Comparison of ENCODE assay signal across 21 mouse cellular contexts in the genomic region with DNA sequence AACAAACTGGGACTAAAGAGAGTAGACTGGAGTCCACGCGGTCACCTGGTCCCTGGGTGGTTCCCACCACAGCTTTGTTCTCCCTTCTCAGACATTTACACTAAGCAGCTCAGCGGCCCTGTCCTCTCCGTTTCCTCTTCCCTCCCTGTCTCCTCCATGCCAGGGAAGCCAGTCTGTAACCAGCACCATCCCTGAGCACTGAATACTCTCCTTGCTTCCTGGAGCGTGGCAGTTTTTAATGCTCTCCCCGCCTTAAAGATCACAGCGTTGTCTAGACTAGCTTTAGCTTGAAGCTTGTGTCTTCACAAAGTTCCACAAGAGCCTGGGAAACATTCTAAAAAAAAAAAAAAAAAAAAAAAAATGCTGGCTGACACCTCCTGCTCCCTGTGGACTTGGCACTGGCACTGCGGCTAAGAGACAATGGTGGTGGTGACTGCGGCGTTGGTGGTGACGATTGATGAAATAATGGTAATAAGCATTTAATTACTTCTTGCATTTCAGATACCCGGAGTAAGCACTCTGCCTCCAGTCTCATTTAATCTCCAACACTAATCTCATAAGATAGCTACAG. TPM values are rescaled to one million over a fixed set of nuclear protein-coding genes. Genes with fewer than 3 reads are reported as not detected.
DNase-seq lines count a peak whose midpoint lies in the region; ATAC-seq and TF ChIP-seq lines count a peak whose summit lies in the region.
"Had no signal": no experiment of that assay in that cellular context is flagged by ENCODE, and none has a peak within 500 bp of the region (broad histone marks: within the 10 kb centered on the region; RNA-seq: fewer than 3 reads in every experiment).

No protein-coding gene starts in this region.

- H3K27me3 ChIP-seq in hindbrain, embryonic 10.5 days (ENCODE audit: insufficient read depth, poor library complexity, severe bottlenecking) = no peaks in the 10 kb centered on the region
- H3K27me3 ChIP-seq in hindbrain, embryonic 11.5 days (ENCODE audit: control insufficient read depth, insufficient read depth, low read length) = no peaks in the 10 kb centered on the region
- H3K27me3 ChIP-seq in kidney, postnatal 0 days (ENCODE audit: insufficient read depth, low read length) = no peaks in the 10 kb centered on the region
- no peaks in the 10 kb centered on the region for H3K27me3 ChIP-seq in embryonic facial prominence, embryonic 10.5 days (replicated peaks; ENCODE audit: low read depth, poor library complexity, severe bottlenecking)
- H3K27me3 ChIP-seq: heart, embryonic 13.5 days; neural tube, embryonic 12.5 days had no signal

- no peak for TF ChIP-seq CTCF in kidney, postnatal 0 days (IDR thresholded peaks at IDR 0.05; ENCODE audit: low read depth)

- no peaks in the 10 kb centered on the region for H3K36me3 ChIP-seq in hindbrain, embryonic 10.5 days
- no peaks in the 10 kb centered on the region for H3K36me3 ChIP-seq in hindbrain, embryonic 11.5 days (ENCODE audit: control insufficient read depth, insufficient read depth, low read length)
- no peaks in the 10 kb centered on the region for H3K36me3 ChIP-seq in kidney, postnatal 0 days (ENCODE audit: insufficient read depth, low read length)
- no peaks in the 10 kb centered on the region for H3K36me3 ChIP-seq in embryonic facial prominence, embryonic 10.5 days (replicated peaks)
- H3K36me3 ChIP-seq: limb, embryonic 10.5 days; neural tube, embryonic 12.5 days had no signal

- no peak for ATAC-seq in hindbrain, embryonic 11.5 days (ENCODE audit: low FRiP score)
- 0 out of 2 replicates have a peak, but pooled peaks have one; percentile 13 for ATAC-seq in kidney, postnatal 0 days (replicated peaks; ENCODE audit: low FRiP score, low read depth)
- ATAC-seq: lung, postnatal 0 days had no signal

- H3K4me3 ChIP-seq in hindbrain, embryonic 10.5 days = no peak overlapping the region
- H3K4me3 ChIP-seq in hindbrain, embryonic 11.5 days (ENCODE audit: low read depth, low read length) = no peak overlapping the region
- H3K4me3 ChIP-seq in kidney, postnatal 0 days (replicated peaks; ENCODE audit: low read depth, low read length) = no peak overlapping the region
- no peak overlapping the region for H3K4me3 ChIP-seq in embryonic facial prominence, embryonic 10.5 days
- H3K4me3 ChIP-seq: heart, adult 2 months; heart, embryonic 13.5 days; limb, embryonic 10.5 days; neural tube, embryonic 12.5 days had no signal

- no peaks in the 10 kb centered on the region for H3K9me3 ChIP-seq in hindbrain, embryonic 10.5 days
- no peaks in the 10 kb centered on the region for H3K9me3 ChIP-seq in hindbrain, embryonic 11.5 days (ENCODE audit: control insufficient read depth, low read length)
- no peaks in the 10 kb centered on the region for H3K9me3 ChIP-seq in kidney, postnatal 0 days (replicated peaks; ENCODE audit: low read length)
- no peaks in the 10 kb centered on the region for H3K9me3 ChIP-seq in embryonic facial prominence, embryonic 10.5 days
- H3K9me3 ChIP-seq: heart, embryonic 13.5 days; limb, embryonic 10.5 days; neural tube, embryonic 12.5 days had no signal

- H3K9ac ChIP-seq in hindbrain, embryonic 11.5 days (ENCODE audit: low read depth, low read length) = no peak overlapping the region
- no peak overlapping the region for H3K9ac ChIP-seq in kidney, postnatal 0 days (ENCODE audit: low read depth, low read length)
- H3K9ac ChIP-seq: heart, embryonic 13.5 days; neural tube, embryonic 12.5 days had no signal

- 70% methylated on average over 12 of the region's 12 CpGs for WGBS in hindbrain, embryonic 10.5 days
- WGBS in hindbrain, embryonic 11.5 days = 68% methylated on average over 12 of the region's 12 CpGs
- 54% methylated on average over 12 of the region's 12 CpGs for WGBS in kidney, postnatal 0 days
- 73% methylated on average over 12 of the region's 12 CpGs for WGBS in embryonic facial prominence, embryonic 10.5 days

- H3K4me2 ChIP-seq in hindbrain, embryonic 11.5 days (replicated peaks; ENCODE audit: low read depth, low read length) = no peak overlapping the region
- H3K4me2 ChIP-seq in kidney, postnatal 0 days (ENCODE audit: low read length) = no peak overlapping the region
- H3K4me2 ChIP-seq: heart, embryonic 13.5 days; neural tube, embryonic 12.5 days had no signal

- H3K4me1 ChIP-seq in hindbrain, embryonic 10.5 days (replicated peaks) = 0 out of 2 replicates have a peak, but pooled peaks cover 3% of the 10 kb centered on the region
- no peaks in the 10 kb centered on the region for H3K4me1 ChIP-seq in hindbrain, embryonic 11.5 days (replicated peaks; ENCODE audit: control insufficient read depth, insufficient read depth, low read length)
- 0 out of 2 replicates have a peak, but pooled peaks cover 3% of the 10 kb centered on the region for H3K4me1 ChIP-seq in kidney, postnatal 0 days (replicated peaks; ENCODE audit: insufficient read depth, low read length)
- H3K4me1 ChIP-seq in embryonic facial prominence, embryonic 10.5 days = peaks cover 9% of the 10 kb centered on the region
- H3K4me1 ChIP-seq: heart, embryonic 13.5 days had no signal

- H3K27ac ChIP-seq in hindbrain, embryonic 10.5 days = 0 out of 2 replicates have a peak overlapping the region, but pooled peaks have one; percentile 23
- no peak overlapping the region for H3K27ac ChIP-seq in hindbrain, embryonic 11.5 days (ENCODE audit: low read depth, low read length)
- H3K27ac ChIP-seq in kidney, postnatal 0 days = no peak overlapping the region
- H3K27ac ChIP-seq in embryonic facial prominence, embryonic 10.5 days (replicated peaks) = 0 out of 2 replicates have a peak overlapping the region, but pooled peaks have one; percentile 35
- H3K27ac ChIP-seq: heart, adult 2 months; heart, embryonic 13.5 days; limb, embryonic 10.5 days; macrophage; neural tube, embryonic 12.5 days had no signal

- DNase-seq in hindbrain, embryonic 10.5 days (ENCODE audit: low spot score) = no peak
- no peak for DNase-seq in hindbrain, embryonic 11.5 days (ENCODE audit: low spot score)
- DNase-seq in kidney, postnatal 0 days (ENCODE audit: low spot score) = peak; percentile 46
- DNase-seq in kidney, postnatal 14 days = no peak
- DNase-seq in Muller cell, postnatal 12 days (ENCODE audit: inconsistent ontology term) = peak; percentile 40
- DNase-seq in embryonic facial prominence, embryonic 10.5 days (ENCODE audit: low spot score) = no peak
- no peak for DNase-seq in urinary bladder, postnatal 4 days (ENCODE audit: low spot score in 2 of 2)
- no peak for DNase-seq in ovary, postnatal 36 days (ENCODE audit: low spot score)
- DNase-seq: adrenal gland, postnatal 10 days; gastrocnemius, postnatal 36 days; heart, adult 2 months; heart, postnatal 14 days; kidney, adult 18-20 months; liver had no signal

RNA-seq across cellular contexts. Expression of a gene that starts 44.6 kb away (rescaled TPM):
- polyA plus RNA-seq in hindbrain, embryonic 10.5 days (2016; fragmentation: Nextera tagmentation; extraction: Ambion mirVana) = not detected in 2 replicates
- polyA plus RNA-seq in hindbrain, embryonic 11.5 days (2014; fragmentation: Nextera tagmentation; extraction: Ambion mirVana) = 0.10 and 0.22 TPM in 2 replicates
- polyA plus RNA-seq in kidney, postnatal 0 days (2015; fragmentation: Nextera tagmentation; extraction: Ambion mirVana) = 0.18 and 0.19 TPM in 2 replicates
- 0.16 TPM in 1 of 2 replicates, not detected in the other for polyA plus RNA-seq in embryonic facial prominence, embryonic 10.5 days (2016; fragmentation: Nextera tagmentation; extraction: Ambion mirVana)
- polyA plus RNA-seq: C2C12; embryonic facial prominence, embryonic 11.5 days; heart, adult 2 months; heart, embryonic 13.5 days; limb, embryonic 10.5 days had no signal

RNA-seq across cellular contexts. Expression of a gene that starts 60.0 kb away (rescaled TPM):
- polyA plus RNA-seq in hindbrain, embryonic 10.5 days (2016; fragmentation: Nextera tagmentation; extraction: Ambion mirVana) = 15.7 and 18.9 TPM in 2 replicates
- 25.3 and 26.0 TPM in 2 replicates for polyA plus RNA-seq in hindbrain, embryonic 11.5 days (2014; fragmentation: Nextera tagmentation; extraction: Ambion mirVana)
- 26.5 and 27.5 TPM in 2 replicates for polyA plus RNA-seq in kidney, postnatal 0 days (2015; fragmentation: Nextera tagmentation; extraction: Ambion mirVana)
- 10.4 and 13.0 TPM in 2 replicates for polyA plus RNA-seq in embryonic facial prominence, embryonic 10.5 days (2016; fragmentation: Nextera tagmentation; extraction: Ambion mirVana)

Comparison
In these comparisons a context has a peak if more than half of its experiments do, and no peak if none do; other contexts are left out.
1. DNase-seq: peak in kidney, postnatal 0 days (single experiment) and Muller cell, postnatal 12 days (single experiment); none in hindbrain, embryonic 10.5 days (single experiment), hindbrain, embryonic 11.5 days (single experiment), kidney, postnatal 14 days (single experiment), embryonic facial prominence, embryonic 10.5 days (single experiment), urinary bladder, postnatal 4 days (0 of 2) and ovary, postnatal 36 days (single experiment).
2. H3K27ac ChIP-seq: peak in hindbrain, embryonic 10.5 days (single experiment) and embryonic facial prominence, embryonic 10.5 days (single experiment); none in hindbrain, embryonic 11.5 days (single experiment) and kidney, postnatal 0 days (single experiment).